ENCODE assay signal across 10 mouse cellular contexts in the genomic region with DNA sequence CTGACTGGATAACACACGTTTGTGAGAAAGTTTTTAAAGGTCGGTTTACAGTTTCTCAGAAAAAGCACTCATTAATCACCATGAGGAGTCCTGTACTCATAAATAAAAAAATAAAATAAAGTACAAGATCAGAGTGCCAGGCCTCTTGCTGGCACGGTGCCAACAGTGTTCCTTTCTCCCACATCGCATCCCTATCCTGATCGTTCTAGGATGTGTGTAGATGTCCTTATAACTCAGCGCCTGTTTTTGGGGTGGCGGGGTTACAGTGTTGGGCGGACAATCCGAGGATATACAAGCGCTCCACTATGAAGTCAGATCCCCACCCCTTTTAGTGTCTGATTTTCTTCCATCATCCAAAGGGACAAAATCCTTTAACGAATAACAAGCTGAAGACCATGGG.
DNase-seq lines count a peak whose midpoint lies in the region; ATAC-seq and TF ChIP-seq lines count a peak whose summit lies in the region.
"Had no signal": no experiment of that assay in that cellular context is flagged by ENCODE, and none has a peak within 500 bp of the region (broad histone marks: within the 10 kb centered on the region; RNA-seq: fewer than 3 reads in every experiment).

No protein-coding gene starts in this region.

- no peaks in the 10 kb centered on the region for H3K9me3 ChIP-seq in neural tube, embryonic 13.5 days
- H3K9me3 ChIP-seq: heart, embryonic 12.5 days; liver, embryonic 13.5 days had no signal

- H3K27ac ChIP-seq in kidney, adult 2 months (ENCODE audit: insufficient read depth, low read depth, low read length): peak overlapping the region; percentile 2
- peak overlapping the region; percentile 30; the same call in 1 of the 2 replicates for H3K27ac ChIP-seq in neural tube, embryonic 13.5 days (replicated peaks)
- H3K27ac ChIP-seq in olfactory bulb, adult 2 months (ENCODE audit: insufficient read depth, low read depth, low read length): peak overlapping the region; percentile 62
- no peak overlapping the region for H3K27ac ChIP-seq in cerebellum, adult 2 months (ENCODE audit: insufficient read depth, low read length)
- H3K27ac ChIP-seq: liver, embryonic 13.5 days had no signal

- peak; percentile 30 for DNase-seq in adrenal gland, postnatal 14 days
- no peak for DNase-seq in adrenal gland, postnatal 4 days (ENCODE audit: low spot score in 2 of 2)
- DNase-seq in kidney, adult 2 months: no peak
- no peak for DNase-seq in kidney, adult 18-20 months
- DNase-seq in neural tube, embryonic 10.5 days (ENCODE audit: extremely low spot score, low spot score): no peak
- no peak for DNase-seq in cerebellum, adult 2 months
- DNase-seq: liver, embryonic 13.5 days had no signal

- 60% methylated on average over 11 of the region's 11 CpGs for WGBS in kidney, adult 2 months
- 85% methylated on average over 11 of the region's 11 CpGs for WGBS in neural tube, embryonic 13.5 days
- WGBS in olfactory bulb, adult 2 months: 74% methylated on average over 11 of the region's 11 CpGs
- WGBS in cerebellum, adult 2 months: 87% methylated on average over 11 of the region's 11 CpGs

- no peak for ATAC-seq in neural tube, embryonic 13.5 days (ENCODE audit: low read depth)

- no peaks in the 10 kb centered on the region for H3K36me3 ChIP-seq in kidney, adult 2 months (ENCODE audit: control insufficient read depth, insufficient read depth, low read length)
- H3K36me3 ChIP-seq in neural tube, embryonic 13.5 days: peaks cover 7% of the 10 kb centered on the region; the same call in 1 of the 2 replicates
- H3K36me3 ChIP-seq: heart, embryonic 12.5 days had no signal

- TF ChIP-seq CTCF in kidney, adult 2 months (conservative IDR thresholded peaks at IDR 0.05; ENCODE audit: insufficient read depth, insufficient read length, low read depth, low read length): no peak
- TF ChIP-seq CTCF in olfactory bulb, adult 2 months (IDR thresholded peaks at IDR 0.05; ENCODE audit: insufficient read depth, low read depth, low read length): no peak
- TF ChIP-seq CTCF in cerebellum, adult 2 months (IDR thresholded peaks at IDR 0.05; ENCODE audit: borderline replicate concordance, insufficient read depth, low read depth, low read length): no peak

- H3K9ac ChIP-seq in neural tube, embryonic 13.5 days: no peak overlapping the region
- H3K9ac ChIP-seq: heart, embryonic 12.5 days had no signal

- peaks cover 33% of the 10 kb centered on the region for H3K4me1 ChIP-seq in kidney, adult 2 months (ENCODE audit: control insufficient read depth, insufficient read depth, low read length)
- peaks cover 30% of the 10 kb centered on the region for H3K4me1 ChIP-seq in neural tube, embryonic 13.5 days (replicated peaks)
- peaks cover 12% of the 10 kb centered on the region for H3K4me1 ChIP-seq in olfactory bulb, adult 2 months (ENCODE audit: control insufficient read depth, insufficient read depth, low read length)
- H3K4me1 ChIP-seq in cerebellum, adult 2 months (ENCODE audit: control insufficient read depth, insufficient read depth, low read length): peaks cover 9% of the 10 kb centered on the region; the same call in 1 of the 2 replicates

- H3K27me3 ChIP-seq in kidney, adult 2 months (replicated peaks; ENCODE audit: control insufficient read depth, insufficient read depth, low read length): no peaks in the 10 kb centered on the region
- no peaks in the 10 kb centered on the region for H3K27me3 ChIP-seq in neural tube, embryonic 13.5 days
- no peaks in the 10 kb centered on the region for H3K27me3 ChIP-seq in cerebellum, adult 2 months (ENCODE audit: control insufficient read depth, insufficient read depth, low read length)
- H3K27me3 ChIP-seq: heart, embryonic 12.5 days; liver, embryonic 13.5 days had no signal

- no peak for TF ChIP-seq POLR2A in kidney, adult 2 months (IDR thresholded peaks at IDR 0.05; ENCODE audit: low read depth, low read length)
- TF ChIP-seq POLR2A in olfactory bulb, adult 2 months (IDR thresholded peaks at IDR 0.05; ENCODE audit: insufficient read depth, low read depth, low read length): no peak
- no peak for TF ChIP-seq POLR2A in cerebellum, adult 2 months (IDR thresholded peaks at IDR 0.05; ENCODE audit: borderline replicate concordance, insufficient read depth, low read length)

- H3K4me3 ChIP-seq in kidney, adult 2 months (ENCODE audit: insufficient read depth, low read depth, low read length): no peak overlapping the region
- no peak overlapping the region for H3K4me3 ChIP-seq in neural tube, embryonic 13.5 days
- H3K4me3 ChIP-seq in olfactory bulb, adult 2 months (ENCODE audit: insufficient read depth, low read depth, low read length): no peak overlapping the region
- no peak overlapping the region for H3K4me3 ChIP-seq in cerebellum, adult 2 months (replicated peaks; ENCODE audit: insufficient read depth, low read depth, low read length)
- H3K4me3 ChIP-seq: heart, embryonic 12.5 days; liver, embryonic 13.5 days had no signal

- H3K4me2 ChIP-seq in neural tube, embryonic 13.5 days: no peak overlapping the region
- H3K4me2 ChIP-seq: heart, embryonic 12.5 days; liver, embryonic 13.5 days had no signal
